Mouse (Mus musculus): ENCODE measurements around the gene Klf13. TPM values are rescaled to one million over a fixed set of nuclear protein-coding genes. Genes with fewer than 3 reads are reported as not detected.

Klf13 gene
- total and polyA plus RNA-seq, 3 experiments = 1.7 to 9.7 (median 3.7) TPM

GRCm38 (mm10) chr7:63901942-63902341 is 36.8 kb downstream of the Klf13 start:
- Histone ChIP-seq H3K9me3 (replicated peaks; ENCODE audit: low read length) (no peaks in the 10 kb centered on the region), H3K4me2 (ENCODE audit: insufficient read depth, low read depth, poor library complexity, severe bottlenecking) (no peak overlapping the region), H3K79me2 (replicated peaks; ENCODE audit: control insufficient read depth, extremely low read depth, insufficient read depth, poor library complexity, severe bottlenecking) (peaks cover 8% of the 10 kb centered on the region; the same call in 1 of the 2 replicates), H3K4me1 (ENCODE audit: control insufficient read depth in 1 of 2, insufficient read depth in 2 of 2) (peaks cover 9 to 46% of the 10 kb centered on the region in 2 experiments), H3K27me3 (replicated peaks) (no peaks in the 10 kb centered on the region), H3K9ac (ENCODE audit: insufficient read depth, low read depth) (no peak overlapping the region), H3K36me3 (replicated peaks in 1 of 2; ENCODE audit: control insufficient read depth in 1 of 2, insufficient read depth in 1 of 2, low read length in 1 of 2) (peaks cover 0 to 17% of the 10 kb centered on the region in 2 experiments), H3K4me3 (replicated peaks in 1 of 3; ENCODE audit: low read depth in 2 of 3, low read length in 2 of 3, poor library complexity in 1 of 3) (no peak overlapping the region), H3K27ac (ENCODE audit: insufficient read depth, low read depth) (no peak overlapping the region)
- DNase-seq (ENCODE audit: extremely low read depth) = no peak
- dilution Hi-C loops (cut with MboI; ENCODE audit: extremely low pct_ligation_motif_present, extremely low pct_unique_long_range_greater_than_20kb, low sequenced_read_pairs) = no loop called here
- no peak for TF ChIP-seq TBP (conservative IDR thresholded peaks at IDR 0.05; ENCODE audit: low read depth, low read length)
- TF ChIP-seq IRF4 (IDR thresholded peaks at IDR 0.05; ENCODE audit: low read depth, low read length) = no peak
- no peak for TF ChIP-seq ZKSCAN1 (IDR thresholded peaks at IDR 0.05; ENCODE audit: borderline replicate concordance, low read depth, low read length)
- TF ChIP-seq POLR2AphosphoS2 (IDR thresholded peaks at IDR 0.05; ENCODE audit: low read depth, low read length) = no peak
- TF ChIP-seq JUN (IDR thresholded peaks at IDR 0.05; ENCODE audit: insufficient read depth, low read depth, low read length) = no peak
- no peak for TF ChIP-seq E2F4 (IDR thresholded peaks at IDR 0.05; ENCODE audit: insufficient replicate concordance, low read depth, low read length)
- TF ChIP-seq RAD21 (IDR thresholded peaks at IDR 0.05; ENCODE audit: low read depth, low read length) = no peak
- no peak for TF ChIP-seq ZMIZ1 (IDR thresholded peaks at IDR 0.05; ENCODE audit: low read depth, low read length)
- TF ChIP-seq GABPA (IDR thresholded peaks at IDR 0.05; ENCODE audit: insufficient replicate concordance, low read depth, low read length) = no peak
- TF ChIP-seq ZNF384 (IDR thresholded peaks at IDR 0.05; ENCODE audit: low read depth, low read length) = no peak
- no peak for TF ChIP-seq CHD2 (IDR thresholded peaks at IDR 0.05; ENCODE audit: low read length)
- no peak for TF ChIP-seq HCFC1 (IDR thresholded peaks at IDR 0.05; ENCODE audit: low read depth, low read length)
- no peak for TF ChIP-seq JUND (conservative IDR thresholded peaks at IDR 0.05; ENCODE audit: low read depth, low read length)
- no peak for TF ChIP-seq NELFE (IDR thresholded peaks at IDR 0.05; ENCODE audit: low read depth, low read length)
- no peak for TF ChIP-seq SMC3 (IDR thresholded peaks at IDR 0.05; ENCODE audit: low read depth, low read length)
- TF ChIP-seq CTCF (conservative IDR thresholded peaks at IDR 0.05 in 1 of 2, IDR thresholded peaks at IDR 0.05 in 1 of 2; ENCODE audit: low read depth in 2 of 2, low read length in 2 of 2) = no peak
- no peak for TF ChIP-seq BHLHE40 (IDR thresholded peaks at IDR 0.05; ENCODE audit: low read depth, low read length)
- no peak for TF ChIP-seq POLR2A (IDR thresholded peaks at IDR 0.05; ENCODE audit: low read depth, low read length)
- no peak for TF ChIP-seq TCF12 (IDR thresholded peaks at IDR 0.05; ENCODE audit: low read depth, low read length)
- TF ChIP-seq SIN3A (IDR thresholded peaks at IDR 0.05; ENCODE audit: low read length) = no peak
- in situ Hi-C loops (cut with MboI; ENCODE audit: low pct_ligation_motif_present, low pct_unique_long_range_greater_than_20kb, low sequenced_read_pairs) = no loop called here

GRCm38 (mm10) chr7:63901346-63901745 is 37.4 kb downstream of the Klf13 start:
- Histone ChIP-seq H3K4me1 (ENCODE audit: control insufficient read depth in 1 of 2, insufficient read depth in 2 of 2) (peaks cover 9 to 46% of the 10 kb centered on the region in 2 experiments), H3K36me3 (replicated peaks in 1 of 2; ENCODE audit: control insufficient read depth in 1 of 2, insufficient read depth in 1 of 2, low read length in 1 of 2) (peaks cover 0 to 17% of the 10 kb centered on the region in 2 experiments), H3K9me3 (replicated peaks; ENCODE audit: low read length) (no peaks in the 10 kb centered on the region), H3K27me3 (replicated peaks) (no peaks in the 10 kb centered on the region), H3K27ac (ENCODE audit: insufficient read depth, low read depth) (no peak overlapping the region), H3K9ac (ENCODE audit: insufficient read depth, low read depth) (no peak overlapping the region), H3K79me2 (replicated peaks; ENCODE audit: control insufficient read depth, extremely low read depth, insufficient read depth, poor library complexity, severe bottlenecking) (peaks cover 8% of the 10 kb centered on the region; the same call in 1 of the 2 replicates), H3K4me3 (replicated peaks in 1 of 3; ENCODE audit: low read depth in 2 of 3, low read length in 2 of 3, poor library complexity in 1 of 3) (no peak overlapping the region), H3K4me2 (ENCODE audit: insufficient read depth, low read depth, poor library complexity, severe bottlenecking) (no peak overlapping the region)
- dilution Hi-C loops (cut with MboI; ENCODE audit: extremely low pct_ligation_motif_present, extremely low pct_unique_long_range_greater_than_20kb, low sequenced_read_pairs) (no loop called here), in situ Hi-C loops (cut with MboI; ENCODE audit: low pct_ligation_motif_present, low pct_unique_long_range_greater_than_20kb, low sequenced_read_pairs) (no loop called here)
- TF ChIP-seq CHD1 (IDR thresholded peaks at IDR 0.05; ENCODE audit: low read depth, low read length) (no peak), RAD21 (IDR thresholded peaks at IDR 0.05; ENCODE audit: low read depth, low read length) (no peak), TCF12 (IDR thresholded peaks at IDR 0.05; ENCODE audit: low read depth, low read length) (no peak), POLR2AphosphoS2 (IDR thresholded peaks at IDR 0.05; ENCODE audit: low read depth, low read length) (no peak), NRF1 (IDR thresholded peaks at IDR 0.05; ENCODE audit: low read depth, low read length) (no peak), ZC3H11A (IDR thresholded peaks at IDR 0.05; ENCODE audit: low read depth, low read length) (no peak), PAX5 (IDR thresholded peaks at IDR 0.05; ENCODE audit: low read length) (no peak), HCFC1 (IDR thresholded peaks at IDR 0.05; ENCODE audit: low read depth, low read length) (no peak), MEF2A (IDR thresholded peaks at IDR 0.05; ENCODE audit: borderline replicate concordance, low read depth, low read length) (no peak), JUND (conservative IDR thresholded peaks at IDR 0.05; ENCODE audit: low read depth, low read length) (no peak), NELFE (IDR thresholded peaks at IDR 0.05; ENCODE audit: low read depth, low read length) (no peak), ZNF384 (IDR thresholded peaks at IDR 0.05; ENCODE audit: low read depth, low read length) (no peak), ELF1 (IDR thresholded peaks at IDR 0.05; ENCODE audit: low read depth, low read length) (no peak)
- DNase-seq (ENCODE audit: extremely low read depth) = no peak

Data from CH12.LX (cell line).